Mouse (Mus musculus) c-Kit-positive CD71-positive TER-119-positive erythroid progenitor cells, embryonic 14.5 days (primary cell): ENCODE measurements at regions not wholly inside any gene's neighbourhood (a gene's known extent, or its start where the extent isn't known, plus 50 kb on each side); places are given as distances from the start of the nearest gene placed in this dataset.

ENCODE experiments used
- DNase-seq: peaks from one replicate; pipeline ENCODE4 v3.0.0-alpha.2; 2013; ENCODE audit warnings: low spot score

- no peak for DNase-seq
Observed at GRCm38 (mm10) chr15:56820977-56821579, 656.3 kb downstream of the Slc22a22 start.

GRCm38 (mm10) chr15:56820256-56820976 is 657.0 kb downstream of the Slc22a22 start:
- no peak for DNase-seq

DNA sequence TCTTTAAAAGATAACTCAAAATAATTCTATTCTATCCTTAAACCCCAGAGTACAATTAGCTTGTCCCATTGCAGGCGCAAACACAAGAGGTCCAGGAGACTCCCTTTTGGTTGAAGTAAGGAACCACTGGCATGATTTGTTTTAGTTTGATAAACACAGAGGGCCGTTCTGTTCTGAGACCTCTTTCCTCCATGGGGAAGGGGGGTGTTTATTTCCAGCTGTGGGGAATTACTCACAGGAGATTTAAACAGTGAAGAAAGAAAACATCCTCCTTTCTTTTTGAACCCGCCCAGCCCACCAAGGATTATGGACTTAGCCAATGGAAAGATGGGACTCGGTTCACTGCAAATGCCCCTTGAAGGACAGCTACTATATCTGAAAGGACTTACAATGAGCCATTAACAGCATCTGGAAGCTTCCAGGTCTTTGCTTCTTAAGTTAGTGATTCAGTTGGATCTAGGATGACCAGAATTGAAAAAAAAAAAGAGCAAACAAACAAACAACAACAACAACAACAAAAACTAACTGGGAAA is 659.2 kb downstream of the Slc22a22 start:
- no peak for DNase-seq

DNA sequence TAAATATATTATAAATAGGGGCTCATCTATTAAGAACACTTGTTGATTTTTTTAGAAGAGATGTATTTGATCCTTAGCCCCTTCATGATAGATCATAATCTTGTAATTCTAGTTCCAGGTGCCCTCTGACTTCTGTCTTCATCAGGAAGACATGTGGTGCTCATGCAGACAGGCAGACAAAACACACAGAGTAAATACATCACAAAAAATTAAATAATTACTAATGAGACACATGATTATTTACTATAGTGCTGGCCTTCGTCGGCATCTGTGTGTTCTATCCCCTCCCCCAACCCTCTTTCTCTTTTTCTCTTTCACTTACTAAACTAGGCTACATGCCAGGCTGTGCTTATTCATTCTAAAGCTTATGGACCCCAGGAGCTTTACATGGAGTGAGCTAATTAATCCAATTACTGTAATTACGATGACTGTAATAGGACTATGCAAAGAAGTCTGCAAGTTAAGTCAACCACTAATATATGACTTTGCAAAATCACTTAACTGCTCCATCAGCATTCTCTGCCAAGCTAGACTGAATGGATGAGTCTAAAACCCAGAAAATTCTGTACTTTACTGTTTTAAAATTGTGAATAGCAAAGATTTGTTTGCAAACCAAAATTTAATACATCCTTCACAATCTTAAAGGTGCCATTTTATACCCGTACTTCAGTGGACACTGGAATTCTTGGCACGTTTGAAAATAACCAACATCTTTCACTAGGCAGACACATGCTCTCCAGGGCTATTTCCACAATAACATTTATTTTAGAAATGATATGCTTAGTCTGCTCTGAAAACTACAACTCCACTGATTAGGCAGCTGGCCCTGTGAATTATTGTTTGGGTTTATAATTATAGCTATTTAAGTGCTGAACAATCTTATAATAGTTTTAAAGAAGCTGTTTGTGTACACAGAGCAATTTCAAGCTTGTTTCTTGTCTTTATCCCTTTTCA is 659.9 kb downstream of the Slc22a22 start:
- no peak for DNase-seq

- no peak for DNase-seq
Observed at GRCm38 (mm10) chr15:56813876-56814275, 663.5 kb downstream of the Slc22a22 start.

DNA sequence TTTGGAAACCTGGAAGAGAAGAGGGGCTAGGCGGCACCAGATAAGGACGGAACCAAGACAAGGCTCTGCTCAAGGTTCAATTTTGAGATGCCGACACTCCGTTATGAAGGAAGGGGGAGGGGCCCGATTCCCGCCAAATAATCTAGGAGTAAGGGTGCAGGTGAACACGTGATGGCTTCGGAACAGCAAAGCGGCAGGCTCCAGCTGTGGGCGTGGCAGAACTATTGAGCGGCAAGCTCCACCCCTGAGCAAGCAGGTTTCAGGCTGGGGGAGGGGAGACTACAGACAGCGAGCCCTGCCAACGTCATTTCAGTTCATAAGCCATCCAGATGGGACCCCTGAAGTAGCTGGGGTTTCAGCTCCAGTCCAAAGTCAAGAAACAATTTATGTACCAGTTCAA is 667.3 kb downstream of the Slc22a22 start:
- DNase-seq, result peak; percentile 9

DNA sequence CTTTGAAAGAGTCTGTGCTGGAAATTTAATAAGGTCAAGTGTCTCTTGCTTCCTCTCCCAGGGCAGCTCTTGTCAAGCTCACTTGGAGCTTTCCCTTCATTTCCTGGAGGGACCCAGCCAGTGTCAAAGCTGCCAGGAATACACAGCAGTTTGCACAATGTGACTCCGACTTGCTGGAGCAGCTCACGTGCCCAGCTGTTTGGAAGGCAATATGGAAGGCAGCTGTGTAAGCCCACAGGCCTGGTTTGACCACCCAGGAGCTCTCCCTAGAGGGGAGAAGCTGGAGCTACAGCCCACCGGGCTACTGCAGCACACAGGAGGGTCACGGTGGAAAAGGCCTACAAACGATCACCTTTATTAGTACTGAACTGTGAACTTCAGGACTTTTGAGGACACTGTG is 669.8 kb downstream of the Slc22a22 start:
- no peak for DNase-seq

GRCm38 (mm10) chr15:56801933-56802332 is 675.5 kb downstream of the Slc22a22 start:
- DNase-seq, result no peak

GRCm38 (mm10) chr15:56775431-56775830 is 702.0 kb downstream of the Slc22a22 start:
- no peak for DNase-seq

DNA sequence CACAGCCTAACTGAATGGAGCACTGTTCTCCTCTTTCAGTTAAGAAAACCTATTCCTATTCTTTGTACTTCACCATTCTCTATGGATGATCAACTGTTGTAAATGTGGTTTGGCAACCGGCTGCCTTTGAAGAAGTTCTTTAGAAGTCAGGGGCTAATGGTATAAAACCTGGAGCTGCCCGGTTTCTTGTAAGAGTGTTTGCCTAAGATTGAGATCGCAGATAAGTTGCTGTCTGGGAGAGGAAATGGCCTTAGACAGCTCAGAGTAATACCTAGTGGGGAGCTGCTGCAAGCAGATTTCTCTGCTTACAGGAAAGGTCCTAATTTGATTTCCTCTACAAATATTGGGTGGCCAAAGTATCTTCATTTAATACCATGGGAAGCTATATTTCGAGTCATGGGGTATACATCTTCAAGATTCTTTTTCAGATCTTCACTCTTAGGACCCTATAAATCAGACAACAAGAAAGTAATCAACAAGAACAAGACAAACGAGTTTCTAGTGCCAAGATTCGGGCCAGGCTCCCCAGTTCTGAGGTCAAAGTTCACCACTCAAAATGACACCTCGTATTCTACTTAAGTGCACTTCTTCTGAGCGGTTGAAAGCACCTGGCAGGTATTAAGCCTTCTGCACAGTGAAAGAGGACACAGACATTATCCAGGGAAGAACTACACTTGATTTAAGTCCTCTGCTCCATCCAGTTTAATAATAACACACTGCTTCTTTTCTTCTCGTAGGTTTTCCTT is 702.6 kb downstream of the Slc22a22 start:
- DNase-seq, result no peak

DNA sequence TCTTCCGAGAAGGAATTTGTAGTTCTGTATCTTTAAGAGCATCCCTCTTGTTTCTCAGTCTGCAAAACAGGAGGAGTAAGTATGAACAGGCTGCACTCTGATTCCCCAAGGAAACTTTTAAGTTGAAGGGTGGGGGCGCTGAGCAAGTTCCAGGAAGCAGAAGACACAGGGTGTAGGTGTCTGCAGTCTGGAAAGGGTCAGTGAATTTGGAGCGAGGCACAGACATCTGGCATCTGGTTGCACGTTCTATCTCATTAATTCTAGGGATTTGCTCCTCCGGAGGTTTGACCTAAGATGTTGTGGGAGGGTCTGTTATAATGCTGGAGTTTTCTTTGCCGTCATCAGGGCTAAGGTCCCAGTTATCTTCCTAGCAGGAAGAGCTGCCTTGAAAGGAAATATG is 711.1 kb downstream of the Slc22a22 start:
- DNase-seq, result no peak

- no peak for DNase-seq
Observed at GRCm38 (mm10) chr15:56764957-56765482, 712.4 kb downstream of the Slc22a22 start.

- DNase-seq, result no peak
Observed at GRCm38 (mm10) chr15:56764019-56764418, 713.4 kb downstream of the Slc22a22 start.

DNA sequence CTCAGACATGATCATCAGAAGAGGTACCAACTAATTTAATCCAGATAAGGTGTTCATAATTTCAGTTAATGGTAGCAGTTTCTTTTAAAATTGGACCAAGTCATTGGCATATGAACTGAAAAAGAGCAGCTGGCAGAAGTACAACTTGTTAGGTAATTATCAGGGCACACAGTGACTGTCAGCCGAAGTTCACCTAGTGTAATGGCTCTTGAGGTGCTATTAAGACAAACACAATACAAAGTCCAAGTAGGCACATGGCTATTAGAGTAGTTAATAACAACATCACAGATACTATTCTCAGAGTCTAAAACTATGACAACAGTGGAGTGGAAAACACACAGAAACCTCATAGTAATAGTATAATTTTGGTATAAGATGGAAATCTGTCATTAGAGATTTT is 730.7 kb downstream of the Slc22a22 start:
- no peak for DNase-seq

DNA sequence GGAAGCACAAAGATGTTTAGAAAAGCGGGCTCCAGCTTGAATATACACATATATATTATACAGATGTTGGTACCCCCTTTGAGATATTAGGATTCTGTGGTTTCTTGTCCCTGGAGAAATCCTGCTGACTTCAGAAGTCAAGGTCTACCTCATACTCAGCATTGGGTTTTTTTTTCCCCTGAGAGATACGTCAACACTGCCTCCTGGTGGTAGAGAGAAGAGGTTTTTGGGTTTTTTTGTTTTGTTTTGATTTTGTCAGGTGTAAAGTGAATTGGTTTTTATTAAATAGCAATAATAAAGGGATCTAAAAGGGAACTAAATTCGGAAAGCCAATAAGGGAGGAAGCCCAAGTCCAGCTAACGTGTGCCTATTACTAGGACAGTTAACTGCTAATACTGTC is 732.5 kb downstream of the Slc22a22 start:
- peak; percentile 4 for DNase-seq
